Mouse (Mus musculus) cerebellum, adult 9-11 months (tissue): Measurements from ENCODE around the gene Gm7247.
"Not testable (repeated sequence)": the region's sequence is repeated elsewhere in the genome, so short reads cannot be mapped to it uniquely, and the experiment has no call there.

Source experiments
- DNase-seq: peaks from one replicate; pipeline ENCODE4 v3.0.0; 2022

Gene Gm7247

DNA sequence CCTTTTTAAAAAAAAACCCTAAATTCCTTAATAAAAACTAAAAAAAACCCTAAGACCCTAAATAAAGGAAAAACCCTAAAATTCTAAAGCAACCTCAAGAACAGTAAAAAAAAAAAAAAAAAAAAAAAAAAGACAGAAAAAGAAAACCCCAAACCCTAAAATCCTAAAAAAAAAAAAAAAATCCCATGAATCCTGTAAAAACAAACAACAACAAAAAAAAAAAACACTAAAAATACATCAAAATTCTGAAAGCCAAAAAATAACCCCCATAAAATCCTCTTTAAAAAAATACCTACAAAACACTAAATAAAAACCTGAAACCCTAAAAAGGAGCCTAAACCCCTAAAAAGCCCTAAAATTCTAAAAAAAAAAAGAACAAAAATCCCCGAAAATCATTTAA, 135.4 kb downstream of the Gm7247 start:
- no peak for DNase-seq

DNA sequence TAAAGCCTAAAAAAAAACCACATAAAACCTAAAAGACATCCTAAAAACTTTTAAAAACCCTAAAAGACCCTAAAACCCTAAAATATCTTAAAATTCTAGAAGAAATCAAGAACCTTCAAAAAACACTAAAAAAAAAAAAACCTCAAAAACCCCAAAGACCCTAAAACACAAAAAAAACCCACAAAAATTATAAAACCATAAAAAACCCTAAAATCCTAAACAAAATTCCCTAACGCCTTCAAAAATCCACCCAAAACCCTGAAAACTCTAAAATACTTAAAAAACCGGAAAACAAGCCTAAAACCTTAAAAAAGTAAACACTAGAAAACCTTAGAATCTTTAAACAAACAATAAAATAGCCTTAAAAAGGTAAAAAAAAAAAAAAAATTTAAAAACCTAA, 136.4 kb downstream of the Gm7247 start:
- DNase-seq = no peak

DNA sequence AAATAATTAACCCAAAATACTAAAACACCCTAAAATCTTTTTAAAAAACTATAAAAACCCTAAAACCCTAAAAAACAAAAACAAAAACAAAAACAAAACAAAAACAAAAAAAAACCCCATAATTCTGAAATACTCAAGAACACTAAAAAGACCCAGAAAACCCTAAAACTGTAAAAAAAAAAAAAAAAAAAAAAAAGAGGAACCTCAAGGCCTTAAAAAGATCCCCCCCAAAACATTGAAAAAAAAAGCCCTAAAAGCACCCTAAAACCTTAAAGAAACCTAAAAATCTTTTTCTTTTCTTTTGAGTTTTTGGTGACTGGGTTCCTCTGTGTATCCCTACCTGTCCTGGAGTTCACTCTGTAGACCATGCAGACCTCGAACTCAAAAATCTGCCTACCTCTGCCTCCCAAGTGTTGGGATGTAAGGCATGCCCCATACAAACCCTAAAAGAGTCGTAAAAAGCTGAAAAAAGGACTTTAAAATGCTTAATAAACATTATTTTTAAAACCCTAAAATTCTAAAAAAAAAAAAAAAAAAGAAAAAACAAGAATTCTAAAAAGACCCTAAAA, 138.2 kb downstream of the Gm7247 start:
- no peak for DNase-seq

DNA sequence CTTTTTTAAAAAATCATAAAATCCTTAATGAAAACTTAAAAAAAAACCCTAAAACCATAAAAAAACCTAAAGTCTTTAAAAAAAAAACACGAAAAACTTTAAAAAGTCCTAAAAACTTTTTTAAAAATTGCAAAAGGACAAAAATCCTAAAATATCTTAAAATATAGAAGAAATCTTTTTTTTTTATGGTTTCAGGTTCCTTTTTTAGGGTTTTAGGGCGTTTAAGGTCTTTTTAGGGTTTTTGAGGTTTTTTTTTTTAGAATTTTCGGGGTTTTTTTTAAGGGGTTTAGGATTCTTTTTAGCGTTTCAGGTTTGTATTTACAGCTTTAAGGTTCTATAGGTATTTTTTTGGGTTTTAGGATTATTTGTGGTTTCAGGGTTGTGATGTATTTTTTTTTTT, 138.9 kb downstream of the Gm7247 start:
- DNase-seq = no peak

DNA sequence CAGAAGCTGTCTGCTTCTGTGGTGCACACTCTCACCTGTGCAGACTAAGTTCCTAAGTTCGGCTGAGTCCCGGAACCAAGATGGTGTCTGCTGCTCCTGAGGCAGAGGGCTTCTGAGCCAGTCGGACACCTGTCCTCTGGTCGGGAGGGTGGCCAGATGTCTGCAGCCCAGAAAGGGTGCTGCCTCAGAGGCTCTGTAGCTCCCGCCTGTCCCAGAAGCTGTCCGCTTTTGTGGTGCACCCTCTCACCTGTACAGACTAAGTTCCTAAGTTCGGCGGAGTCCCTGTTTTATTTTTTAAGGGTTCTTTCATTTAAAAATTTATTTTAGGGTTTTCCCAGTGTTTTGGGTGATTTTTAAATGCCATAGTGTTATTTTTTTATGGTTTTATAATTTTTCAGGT, 145.9 kb downstream of the Gm7247 start:
- no peak for DNase-seq

DNA sequence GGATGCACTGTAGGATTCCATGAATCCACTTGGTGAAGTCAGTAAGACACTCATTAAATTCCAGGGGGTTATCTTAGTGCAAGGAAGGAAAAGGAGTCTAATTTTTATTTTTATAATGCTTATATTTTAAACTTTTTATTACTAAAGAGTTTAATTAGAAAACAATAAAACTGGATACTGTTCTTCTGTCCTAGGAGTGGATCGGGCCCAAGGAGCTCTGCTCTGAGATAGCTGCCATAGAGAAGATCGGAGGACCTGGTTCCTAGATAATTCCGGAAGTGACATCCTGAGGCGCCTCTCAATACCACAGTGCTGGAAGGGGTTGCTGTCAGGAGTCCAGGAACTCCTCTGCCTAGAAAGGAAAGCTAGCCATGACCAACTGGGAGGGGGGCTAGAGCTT, 190.9 kb downstream of the Gm7247 start, which contains the start of gene Gm5622:
Gm5622 (plus strand) TSS at position 301 of the 400 bp plus-strand sequence.
- DNase-seq = no peak

DNA sequence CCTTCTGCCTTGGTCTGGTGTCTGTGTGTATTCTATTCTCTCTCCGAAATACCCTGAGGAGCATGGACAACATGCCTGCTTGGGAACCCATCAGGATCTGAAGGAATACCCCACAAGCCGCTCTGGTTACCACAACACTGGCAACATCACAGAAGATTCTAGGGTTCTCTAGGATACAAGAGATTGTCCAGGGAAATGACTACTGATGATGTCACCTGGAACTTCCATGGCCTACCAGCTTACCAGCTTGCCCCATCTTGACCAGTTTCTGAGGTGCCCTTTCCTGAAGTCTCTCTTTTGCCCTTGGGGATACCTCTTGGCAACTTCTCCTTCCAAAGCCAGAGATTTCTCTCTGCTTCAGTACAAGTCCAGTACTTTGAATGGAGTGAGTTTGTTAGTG, 212.4 kb downstream of the Gm7247 start, which contains the start of gene Gm17175:
Gm17175 (minus strand) TSS at position 101 of the 400 bp plus-strand sequence.
- DNase-seq = not testable (repeated sequence)

DNA sequence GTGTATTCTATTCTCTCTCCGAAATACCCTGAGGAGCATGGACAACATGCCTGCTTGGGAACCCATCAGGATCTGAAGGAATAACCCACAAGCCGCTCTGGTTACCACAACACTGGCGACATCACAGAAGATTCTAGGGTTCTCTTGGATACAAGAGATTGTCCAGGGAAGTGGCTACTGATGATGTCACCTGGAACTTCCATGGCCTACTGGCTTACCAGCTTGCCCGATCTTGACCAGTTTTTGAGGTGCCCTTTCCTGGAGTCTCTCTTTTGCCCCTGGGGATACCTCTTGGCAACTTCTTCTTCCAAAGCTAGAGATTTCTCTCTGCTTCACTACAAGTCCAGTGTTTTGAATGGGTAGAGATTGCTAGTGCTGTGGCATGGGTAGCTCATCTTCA, 230.5 kb downstream of the Gm7247 start, which contains the start of gene Gm17174:
Gm17174 (minus strand) TSS at position 101 of the 400 bp plus-strand sequence.
- not testable (repeated sequence) for DNase-seq

DNA sequence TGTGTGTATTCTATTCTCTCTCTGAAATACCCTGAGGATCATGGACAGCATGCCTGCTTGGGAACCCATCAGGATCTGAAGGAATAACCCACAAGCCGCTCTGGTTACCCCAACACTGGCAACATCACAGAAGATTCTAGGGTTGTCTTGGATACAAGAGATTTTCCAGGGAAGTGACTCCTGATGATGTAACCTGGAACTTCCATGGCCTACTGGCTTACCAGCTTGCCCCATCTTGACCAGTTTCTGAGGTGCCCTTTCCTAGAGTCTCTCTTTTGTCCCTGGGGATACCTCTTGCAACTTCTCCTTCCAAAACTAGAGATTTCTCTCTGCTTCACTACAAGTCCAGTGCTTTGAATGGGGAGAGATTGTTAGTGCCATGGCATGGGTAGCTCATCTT, 249.7 kb downstream of the Gm7247 start, which contains the start of gene Gm17078:
Gm17078 (minus strand) TSS at position 101 of the 400 bp plus-strand sequence.
- no peak for DNase-seq
